Mouse (Mus musculus) brain, embryonic 14.5 days (tissue): ENCODE data around the gene Hmg20a.

Source experiments
- CTCF ChIP-seq: fragments of 200-500 bp; IDR thresholded peaks from 2 replicates; pipeline ENCODE4 v1.5.1; 2012; ENCODE audit warnings: inconsistent platforms, mild to moderate bottlenecking, moderate library complexity, borderline replicate concordance; ENCODE audit not compliant: insufficient read depth, insufficient read length; ENCODE audit errors: extremely low read depth
- POLR2A ChIP-seq: fragments of 200-500 bp; IDR thresholded peaks from 2 replicates; pipeline ENCODE4 v1.6.1; 2012; ENCODE audit warnings: mild to moderate bottlenecking, inconsistent platforms, borderline replicate concordance; ENCODE audit not compliant: poor library complexity, insufficient read depth, insufficient read length, severe bottlenecking; ENCODE audit errors: extremely low read depth

GRCm38 (mm10) chr9:56504511-56504910 is 86.1 kb downstream of the Hmg20a start:
- TF ChIP-seq CTCF = no peak
- no peak for TF ChIP-seq POLR2A
